Mouse (Mus musculus) liver, embryonic 13.5 days (tissue): Measurements from ENCODE around the gene Dgkk. TPM values are rescaled to one million over a fixed set of nuclear protein-coding genes. Genes with fewer than 3 reads are reported as not detected.
"Not testable (repeated sequence)": the region's sequence is repeated elsewhere in the genome, so short reads cannot be mapped to it uniquely, and the experiment has no call there.

Experiments used
- ATAC-seq: fragments of 200-750 bp; cut with Nextera tagmentation; 2 replicates; pipeline ENCODE4 v1.8.0; 2017; ENCODE audit warnings: low read depth, mild to moderate bottlenecking, moderate number of reproducible peaks, moderate library complexity
- DNase-seq: peaks from one replicate; pipeline ENCODE4 v3.0.0; 2022
- H3K27ac ChIP-seq: fragments of 300-500 bp; sonication (generic); 2 replicates; pipeline ENCODE4 v1.5.1; 2015; ENCODE audit warnings: moderate library complexity, mild to moderate bottlenecking, inconsistent platforms
- H3K27me3 ChIP-seq: fragments of 300-500 bp; sonication (generic); 2 replicates; pipeline ENCODE4 v1.6.1; 2015; ENCODE audit warnings: mild to moderate bottlenecking, inconsistent platforms
- H3K36me3 ChIP-seq: fragments of 300-500 bp; sonication (generic); 2 replicates; pipeline ENCODE4 v1.6.1; 2015; ENCODE audit warnings: mild to moderate bottlenecking, inconsistent platforms
- H3K4me1 ChIP-seq: fragments of 300-500 bp; sonication (generic); replicated peaks from 2 replicates; pipeline ENCODE4 v1.6.1; 2015; ENCODE audit warnings: inconsistent platforms
- H3K4me2 ChIP-seq: fragments of 300-500 bp; sonication (generic); 2 replicates; pipeline ENCODE4 v1.6.1; 2015; ENCODE audit warnings: inconsistent platforms, mild to moderate bottlenecking, moderate library complexity
- H3K4me3 ChIP-seq: fragments of 300-500 bp; sonication (generic); replicated peaks from 2 replicates; pipeline ENCODE4 v1.5.1; 2015; ENCODE audit warnings: mild to moderate bottlenecking, inconsistent platforms
- H3K9ac ChIP-seq: fragments of 300-500 bp; sonication (generic); 2 replicates; pipeline ENCODE4 v1.6.1; 2015; ENCODE audit warnings: mild to moderate bottlenecking, inconsistent platforms
- H3K9me3 ChIP-seq: fragments of 300-500 bp; sonication (generic); replicated peaks from 2 replicates; pipeline ENCODE4 v1.6.1; 2016; ENCODE audit warnings: inconsistent platforms
- WGBS: fragments of 180-500 bp; shearing (Covaris S2); methylation state at CpG from one replicate; pipeline ENCODE4 v1.1.7; 2015; ENCODE audit not compliant: insufficient replicate concordance; 5-methylcytosine and 5-hydroxymethylcytosine counted together
- polyA plus RNA-seq: library from polyadenylated mRNA; unstranded; fragments of >200 nt; fragmentation: Nextera tagmentation; extraction: Ambion mirVana; gene quantifications from 2 replicates; pipeline ENCODE4 v1.2.1, GENCODE M21; 2015

Gene Dgkk
- polyA plus RNA-seq = 0.17 and 0.25 TPM in 2 replicates

GRCm38 (mm10) chrX:6779006-6779405 lies at the start of gene Dgkk:
TSS of gene Dgkk (plus strand) at chrX:6779306.
- H3K4me2 ChIP-seq = peak within 1 kb of the TSS; percentile 28; the same call in 1 of the 2 replicates
- not testable (repeated sequence) for ATAC-seq, DNase-seq, H3K9me3 ChIP-seq, H3K27ac ChIP-seq, H3K4me3 ChIP-seq, H3K36me3 ChIP-seq, H3K4me1 ChIP-seq, H3K9ac ChIP-seq
- 28% methylated on average over 20 of the region's 30 CpGs for WGBS
- H3K27me3 ChIP-seq = peaks cover 21% of the 10 kb centered on the region

DNA sequence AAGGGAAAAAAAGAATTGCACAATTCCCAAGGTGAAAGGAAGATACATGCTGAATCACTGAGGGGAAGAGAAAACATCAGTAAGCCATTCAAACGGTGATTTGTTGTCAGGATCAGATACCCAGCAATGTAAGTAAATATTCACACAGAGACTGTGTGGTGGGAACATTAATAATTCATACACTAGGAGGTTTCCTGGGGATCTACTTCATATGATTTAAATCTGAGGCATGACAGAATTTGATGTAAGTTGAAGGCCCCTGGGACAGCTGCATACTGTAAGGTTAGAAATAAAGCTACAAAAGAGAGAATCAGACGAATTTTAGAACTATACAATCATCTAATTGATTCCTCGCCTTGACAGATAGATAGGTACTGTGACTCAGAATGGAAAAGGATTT lies 45.1 kb upstream of the Dgkk start:
- no peak for DNase-seq
- Histone ChIP-seq H3K4me3 (no peak overlapping the region), H3K4me1 (no peaks in the 10 kb centered on the region), H3K9ac (no peak overlapping the region), H3K36me3 (no peaks in the 10 kb centered on the region), H3K27ac (no peak overlapping the region), H3K4me2 (no peak overlapping the region), H3K9me3 (no peaks in the 10 kb centered on the region), H3K27me3 (no peaks in the 10 kb centered on the region)
- 40% methylated on average over 3 of the region's 3 CpGs for WGBS
- no peak for ATAC-seq

GRCm38 (mm10) chrX:6750714-6751113 lies 28.4 kb upstream of the Dgkk start:
- H3K4me1 ChIP-seq = no peaks in the 10 kb centered on the region
- DNase-seq (no peak), ATAC-seq (no peak)
- no peaks in the 10 kb centered on the region for H3K27me3 ChIP-seq
- no peak overlapping the region for H3K4me2 ChIP-seq
- no peaks in the 10 kb centered on the region for H3K9me3 ChIP-seq
- no peak overlapping the region for H3K4me3 ChIP-seq
- no peak overlapping the region for H3K27ac ChIP-seq
- 16% methylated on average over 1 of the region's 1 CpGs for WGBS
- no peak overlapping the region for H3K9ac ChIP-seq
- no peaks in the 10 kb centered on the region for H3K36me3 ChIP-seq

- no peak overlapping the region for H3K9ac ChIP-seq
- no peak for ATAC-seq
- no peak overlapping the region for H3K4me3 ChIP-seq
- H3K9me3 ChIP-seq = no peaks in the 10 kb centered on the region
- no peaks in the 10 kb centered on the region for H3K4me1 ChIP-seq
- no peaks in the 10 kb centered on the region for H3K36me3 ChIP-seq
- no peak for DNase-seq
- WGBS = 55% methylated on average over 6 of the region's 6 CpGs
- no peaks in the 10 kb centered on the region for H3K27me3 ChIP-seq
- H3K4me2 ChIP-seq = no peak overlapping the region
- H3K27ac ChIP-seq = no peak overlapping the region
Observed at GRCm38 (mm10) chrX:6751549-6752047, 27.5 kb upstream of the Dgkk start.

DNA sequence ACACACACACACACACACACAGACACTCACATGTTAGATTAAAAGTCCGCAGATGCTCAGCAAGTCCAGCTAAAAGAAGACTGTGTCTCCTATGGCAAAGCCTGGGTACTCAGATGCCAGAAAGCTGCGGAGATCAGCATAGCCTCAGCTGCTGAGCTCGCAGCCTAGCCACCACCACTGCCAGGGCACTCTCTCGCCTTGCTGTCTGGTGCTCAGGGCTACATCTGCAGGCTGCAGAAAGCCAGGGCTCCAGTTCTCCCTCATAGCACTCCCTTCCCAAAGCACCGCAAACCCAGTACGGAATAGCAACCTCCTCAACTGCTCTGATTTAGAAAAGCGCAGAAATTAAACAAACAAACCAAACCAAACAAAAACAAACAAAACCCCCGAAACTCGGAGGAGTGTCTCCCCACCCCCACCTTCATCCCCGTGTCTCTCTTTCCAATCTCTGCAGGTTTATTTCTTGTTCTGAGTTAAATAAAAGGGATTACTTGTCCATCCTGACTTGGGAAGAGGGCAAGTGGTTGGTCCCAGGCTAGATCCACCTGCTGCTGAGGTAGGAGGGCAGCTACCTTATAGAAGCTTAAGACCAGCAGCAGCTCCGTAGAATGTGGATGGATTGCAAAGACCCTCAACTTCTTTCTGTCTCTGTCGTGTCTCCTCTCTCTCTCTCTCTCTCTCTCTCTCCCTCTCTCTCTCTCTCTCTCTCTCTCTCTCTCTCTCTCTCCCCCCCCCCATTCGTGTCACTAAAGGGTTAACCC lies 1.4 kb upstream of the Dgkk start:
- no peak overlapping the region for H3K4me2 ChIP-seq
- H3K4me3 ChIP-seq = no peak overlapping the region
- ATAC-seq (no peak), DNase-seq (no peak)
- 16% methylated on average over 13 of the region's 13 CpGs for WGBS
- no peaks in the 10 kb centered on the region for H3K36me3 ChIP-seq
- no peaks in the 10 kb centered on the region for H3K4me1 ChIP-seq
- no peaks in the 10 kb centered on the region for H3K9me3 ChIP-seq
- H3K27me3 ChIP-seq = peaks cover 21% of the 10 kb centered on the region
- no peak overlapping the region for H3K27ac ChIP-seq
- H3K9ac ChIP-seq = no peak overlapping the region

GRCm38 (mm10) chrX:6778250-6778637 lies 862 bp upstream of the Dgkk start:
- Histone ChIP-seq H3K4me3 (no peak overlapping the region), H3K4me2 (peak overlapping the region; percentile 28; the same call in 1 of the 2 replicates), H3K9ac (no peak overlapping the region), H3K9me3 (no peaks in the 10 kb centered on the region), H3K27me3 (peaks cover 21% of the 10 kb centered on the region), H3K36me3 (no peaks in the 10 kb centered on the region), H3K27ac (no peak overlapping the region), H3K4me1 (no peaks in the 10 kb centered on the region)
- DNase-seq (no peak), ATAC-seq (no peak)
- 17% methylated on average over 24 of the region's 24 CpGs for WGBS

DNA sequence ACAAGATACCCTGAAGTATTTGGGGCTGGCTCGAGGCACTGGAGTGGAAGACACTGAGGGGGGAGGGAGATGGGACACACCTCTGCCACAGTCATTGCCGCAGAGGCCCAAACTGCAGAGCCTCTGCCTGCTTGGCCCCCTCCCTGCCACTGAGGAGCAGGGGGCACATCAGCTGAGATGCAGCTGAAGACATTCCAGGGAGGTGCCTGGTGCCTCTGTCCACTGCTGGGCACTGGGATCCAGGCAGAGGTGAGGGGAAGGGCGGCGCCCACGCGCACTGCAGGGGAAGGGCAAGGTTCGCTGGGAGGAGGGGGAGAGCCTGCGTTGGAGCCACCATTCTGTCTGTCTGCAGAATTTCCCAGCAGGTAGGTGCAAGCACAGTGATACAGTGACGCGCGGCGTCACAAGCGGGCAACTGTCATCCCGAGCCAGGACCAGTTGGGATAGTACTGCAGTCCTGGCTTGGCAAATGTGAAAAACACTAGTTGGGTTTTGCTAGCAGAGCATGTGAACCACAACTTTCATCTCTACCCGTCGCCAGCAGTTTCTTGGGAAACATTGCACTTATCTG lies 948 bp downstream of the Dgkk start:
- H3K27ac ChIP-seq = no peak overlapping the region
- DNase-seq = no peak
- WGBS = 26% methylated on average over 16 of the region's 16 CpGs
- H3K4me2 ChIP-seq = no peak overlapping the region
- no peak for ATAC-seq
- H3K27me3 ChIP-seq = peaks cover 21% of the 10 kb centered on the region
- no peaks in the 10 kb centered on the region for H3K4me1 ChIP-seq
- H3K9ac ChIP-seq = no peak overlapping the region
- no peaks in the 10 kb centered on the region for H3K9me3 ChIP-seq
- no peaks in the 10 kb centered on the region for H3K36me3 ChIP-seq
- H3K4me3 ChIP-seq = no peak overlapping the region

- ATAC-seq = no peak
- WGBS = 25% methylated on average over 2 of the region's 2 CpGs
Observed at GRCm38 (mm10) chrX:6832553-6832952, 53.4 kb downstream of the Dgkk start.

GRCm38 (mm10) chrX:6853466-6853865 lies 74.4 kb downstream of the Dgkk start:
- H3K4me2 ChIP-seq = no peak overlapping the region
- no peak overlapping the region for H3K4me3 ChIP-seq
- ATAC-seq = no peak
- H3K27me3 ChIP-seq = no peaks in the 10 kb centered on the region
- H3K9ac ChIP-seq = no peak overlapping the region
- no peak for DNase-seq
- WGBS = 53% methylated on average over 3 of the region's 3 CpGs
- H3K9me3 ChIP-seq = no peaks in the 10 kb centered on the region
- H3K36me3 ChIP-seq = no peaks in the 10 kb centered on the region
- no peak overlapping the region for H3K27ac ChIP-seq
- no peaks in the 10 kb centered on the region for H3K4me1 ChIP-seq

More at GRCm38 (mm10) chrX:6832553-6832952, 53.4 kb downstream of the Dgkk start:
- no peak for DNase-seq
- Histone ChIP-seq H3K4me1 (no peaks in the 10 kb centered on the region), H3K27me3 (no peaks in the 10 kb centered on the region), H3K27ac (no peak overlapping the region), H3K4me3 (no peak overlapping the region), H3K9ac (no peak overlapping the region), H3K36me3 (no peaks in the 10 kb centered on the region), H3K9me3 (no peaks in the 10 kb centered on the region), H3K4me2 (no peak overlapping the region)

DNA sequence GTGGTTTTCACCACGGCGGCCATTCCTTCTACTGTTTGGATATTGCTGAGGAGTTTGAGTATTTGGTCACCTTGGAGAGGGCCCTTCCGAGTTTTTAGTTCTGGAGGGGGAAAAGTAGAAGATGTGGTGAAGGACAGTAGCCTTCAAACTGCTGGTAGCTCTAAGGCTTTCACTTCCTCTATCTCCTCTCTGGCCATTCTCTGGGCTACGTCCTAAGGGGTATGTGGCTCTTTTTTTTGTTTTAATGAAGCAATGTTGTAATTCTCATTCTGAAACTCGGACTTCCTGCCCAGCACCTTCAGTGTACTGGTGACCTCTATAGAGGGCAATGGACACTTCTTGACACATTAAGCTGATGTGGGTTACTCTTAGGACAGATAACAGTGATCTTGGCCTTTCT lies 75.0 kb downstream of the Dgkk start:
- no peak overlapping the region for H3K4me3 ChIP-seq
- no peaks in the 10 kb centered on the region for H3K9me3 ChIP-seq
- WGBS = 54% methylated on average over 5 of the region's 5 CpGs
- H3K27ac ChIP-seq = no peak overlapping the region
- H3K4me2 ChIP-seq = no peak overlapping the region
- no peaks in the 10 kb centered on the region for H3K36me3 ChIP-seq
- DNase-seq = no peak
- H3K4me1 ChIP-seq = no peaks in the 10 kb centered on the region
- H3K9ac ChIP-seq = no peak overlapping the region
- H3K27me3 ChIP-seq = no peaks in the 10 kb centered on the region
- no peak for ATAC-seq

DNA sequence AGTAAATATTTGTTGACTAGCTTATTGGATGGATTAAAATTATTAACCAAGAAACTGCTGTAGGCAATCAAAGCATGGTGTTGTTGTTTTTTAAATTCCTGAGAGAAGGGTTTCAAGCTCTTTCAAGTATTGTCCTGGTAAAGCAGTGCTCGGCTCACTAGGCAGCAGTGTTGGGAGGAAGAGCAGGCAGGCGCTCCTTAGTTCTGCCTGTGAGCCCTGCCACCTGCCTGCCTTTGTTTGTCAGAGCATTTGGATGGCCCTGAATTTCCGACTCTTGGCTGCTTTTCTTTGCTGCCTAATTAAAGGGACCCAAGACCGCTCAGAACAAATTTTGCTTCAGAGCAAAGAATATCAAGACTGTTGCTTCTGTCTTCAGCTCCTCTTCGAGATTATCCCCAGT lies 114.8 kb downstream of the Dgkk start:
- Histone ChIP-seq H3K9me3 (no peaks in the 10 kb centered on the region), H3K27me3 (no peaks in the 10 kb centered on the region), H3K36me3 (no peaks in the 10 kb centered on the region), H3K27ac (no peak overlapping the region), H3K9ac (no peak overlapping the region), H3K4me1 (no peaks in the 10 kb centered on the region), H3K4me3 (no peak overlapping the region), H3K4me2 (no peak overlapping the region)
- no peak for DNase-seq
- no peak for ATAC-seq
- 33% methylated on average over 5 of the region's 5 CpGs for WGBS

GRCm38 (mm10) chrX:6911047-6911446 lies 131.9 kb downstream of the Dgkk start:
- Histone ChIP-seq H3K27me3 (no peaks in the 10 kb centered on the region), H3K4me2 (no peak overlapping the region), H3K4me1 (no peaks in the 10 kb centered on the region), H3K27ac (no peak overlapping the region), H3K9me3 (no peaks in the 10 kb centered on the region), H3K36me3 (no peaks in the 10 kb centered on the region), H3K4me3 (no peak overlapping the region), H3K9ac (no peak overlapping the region)
- WGBS = 91% methylated on average over 2 of the region's 2 CpGs
- DNase-seq (no peak), ATAC-seq (no peak)
